Mouse (Mus musculus) ES-E14 (cell line): ENCODE measurements at regions not wholly inside any gene's neighbourhood (a gene's known extent, or its start where the extent isn't known, plus 50 kb on each side); places are given as distances from the start of the nearest gene placed in this dataset.

Experiments
- DNase-seq: peaks from one replicate; pipeline ENCODE4 v3.0.0-alpha.2; 2013; ENCODE audit warnings: low read depth, low spot score
- H3K27ac ChIP-seq: 2 replicates; pipeline ENCODE4 v1.5.1; 2012; ENCODE audit warnings: low read depth, mild to moderate bottlenecking, low read length, moderate library complexity, mixed read lengths; ENCODE audit not compliant: poor library complexity, insufficient read depth, severe bottlenecking
- H3K36me3 ChIP-seq: 2 replicates; pipeline ENCODE4 v1.6.1; 2012; ENCODE audit warnings: mild to moderate bottlenecking, low read length, moderate library complexity, mixed read lengths; ENCODE audit not compliant: control insufficient read depth, poor library complexity, insufficient read depth, severe bottlenecking
- H3K4me1 ChIP-seq, 2 experiments: fragments of 150-350 bp in 1 of 2; sonication (generic) in 1 of 2; 2 replicates each; pipeline ENCODE4 v1.6.1; 2012; ENCODE audit warnings: low read length in 2 of 2, mild to moderate bottlenecking in 1 of 2, mixed read lengths in 1 of 2; ENCODE audit not compliant: control insufficient read depth in 2 of 2, insufficient read depth in 2 of 2, poor library complexity in 1 of 2
- H3K4me3 ChIP-seq, 2 experiments: fragments of 150-350 bp in 1 of 2; sonication (generic) in 1 of 2; 2 replicates each; pipeline ENCODE4 v1.5.1; 2012; ENCODE audit warnings: low read length in 2 of 2, low read depth in 1 of 2, mild to moderate bottlenecking in 1 of 2, mixed read lengths in 1 of 2; ENCODE audit not compliant: insufficient read depth in 1 of 2, poor library complexity in 1 of 2, severe bottlenecking in 1 of 2
- H3K9ac ChIP-seq: 2 replicates; pipeline ENCODE4 v1.6.1; 2012; ENCODE audit warnings: low read depth, mild to moderate bottlenecking, low read length, mixed read lengths; ENCODE audit not compliant: poor library complexity, insufficient read depth, severe bottlenecking
- H3K9me3 ChIP-seq: fragments of 150-350 bp; sonication (generic); 2 replicates; pipeline ENCODE4 v1.6.1; 2012; ENCODE audit warnings: low read depth, mild to moderate bottlenecking, low read length; ENCODE audit not compliant: control insufficient read depth, insufficient read depth
- CHD2 ChIP-seq: IDR thresholded peaks from 2 replicates; pipeline ENCODE4 v1.6.1; 2014; ENCODE audit warnings: mild to moderate bottlenecking, low read depth, low read length, inconsistent platforms
- HCFC1 ChIP-seq: IDR thresholded peaks from 2 replicates; pipeline ENCODE4 v1.6.1; 2012; ENCODE audit warnings: low read length, inconsistent platforms, borderline replicate concordance; ENCODE audit not compliant: insufficient read depth
- MAFK ChIP-seq: IDR thresholded peaks from 2 replicates; pipeline ENCODE4 v1.6.1; 2014; ENCODE audit warnings: mild to moderate bottlenecking, low read depth, low read length, inconsistent platforms; ENCODE audit not compliant: insufficient read depth
- ZC3H11A ChIP-seq: IDR thresholded peaks from 2 replicates; pipeline ENCODE4 v1.6.1; 2012; ENCODE audit warnings: low read depth, mild to moderate bottlenecking, inconsistent platforms, low read length, borderline replicate concordance
- ZNF384 ChIP-seq: IDR thresholded peaks from 2 replicates; pipeline ENCODE4 v1.6.1; 2012; ENCODE audit warnings: low read depth, low read length, inconsistent platforms
- in situ Hi-C, 2 experiments: fragments of 600-800 bp; cut with MboI; formaldehyde crosslinking; loops; one replicate each; pipeline ENCODE4 v1.15.1; 2025; ENCODE audit warnings: low sequenced_read_pairs in 2 of 2, inconsistent platforms in 1 of 2; ENCODE audit not compliant: unreplicated experiment in 2 of 2

DNA sequence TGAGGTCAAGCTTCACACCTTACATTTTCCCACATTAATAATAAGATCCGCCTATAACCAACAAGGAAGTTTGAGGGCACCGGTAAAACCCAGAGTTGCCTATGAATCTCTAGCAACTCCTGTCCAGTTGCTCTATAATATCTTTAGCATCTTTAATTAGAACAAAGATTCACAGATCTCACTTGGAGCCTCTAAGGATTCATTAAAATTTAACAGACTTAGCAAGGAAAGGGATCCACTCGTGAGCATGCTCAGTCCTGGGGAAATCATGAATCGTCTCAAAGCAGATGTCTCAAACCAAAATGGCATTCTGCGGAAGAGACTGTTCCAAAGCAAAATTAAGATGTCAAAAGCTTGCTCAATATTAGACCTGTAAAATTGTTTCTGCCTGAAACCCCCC is 57.8 kb upstream of the Nt5e start:
- TF ChIP-seq MAFK (no peak), CHD2 (no peak), HCFC1 (no peak), ZC3H11A (no peak), ZNF384 (no peak)
- no peak for DNase-seq
- Histone ChIP-seq H3K9ac (no peak overlapping the region), H3K27ac (no peak overlapping the region), H3K4me3 (no peak overlapping the region), H3K4me1 (no peaks in the 10 kb centered on the region), H3K9me3 (no peaks in the 10 kb centered on the region), H3K36me3 (no peaks in the 10 kb centered on the region)
- in situ Hi-C loops, result no loop called here

DNA sequence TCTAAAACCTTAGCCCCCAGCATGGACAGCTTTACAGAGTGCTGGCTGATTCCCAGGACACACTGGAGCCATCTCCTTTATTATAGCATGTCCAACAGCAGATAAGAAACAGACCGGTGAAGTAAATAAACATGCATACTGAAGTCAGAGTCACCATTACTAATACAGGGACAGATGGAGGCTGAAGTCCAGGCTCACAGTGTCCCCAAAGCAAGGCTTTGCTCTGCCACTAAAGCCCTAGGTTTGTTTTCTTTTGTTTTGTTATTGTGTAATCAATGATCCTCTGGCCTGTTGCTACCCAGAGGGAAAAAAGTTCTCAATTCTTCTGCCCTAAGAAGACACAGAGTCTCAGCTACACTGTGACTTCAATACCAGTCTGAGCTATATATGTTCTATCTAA is 56.2 kb upstream of the Nt5e start:
- no peak for TF ChIP-seq ZC3H11A
- TF ChIP-seq MAFK, result no peak
- TF ChIP-seq CHD2, result no peak
- no peak for TF ChIP-seq HCFC1
- TF ChIP-seq ZNF384, result no peak
- Histone ChIP-seq H3K27ac (no peak overlapping the region), H3K4me3 (no peak overlapping the region), H3K9me3 (no peaks in the 10 kb centered on the region), H3K9ac (no peak overlapping the region), H3K4me1 (no peaks in the 10 kb centered on the region), H3K36me3 (no peaks in the 10 kb centered on the region)
- no peak for DNase-seq
- in situ Hi-C loops, result no loop called here

DNA sequence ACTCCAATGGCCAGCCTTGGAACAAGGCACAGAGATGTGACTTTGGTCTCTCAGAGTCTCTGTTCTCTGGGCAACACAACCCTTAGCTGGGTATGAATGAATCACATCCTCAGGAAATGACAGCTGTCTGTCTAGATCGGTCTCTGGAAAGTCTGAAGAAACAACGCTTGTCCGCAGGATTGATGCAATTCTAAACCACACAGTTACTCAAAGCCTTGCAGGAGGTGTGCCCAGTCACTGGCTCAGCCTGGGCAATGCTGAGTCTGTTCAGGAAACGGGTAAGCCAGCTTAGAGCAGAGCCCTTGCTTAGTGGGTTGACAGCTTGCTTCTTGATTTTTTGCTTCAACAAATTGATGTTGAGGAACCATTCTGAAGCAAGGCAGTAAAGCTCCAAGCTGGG is 53.7 kb upstream of the Nt5e start:
- no peaks in the 10 kb centered on the region for H3K36me3 ChIP-seq
- DNase-seq, result no peak
- no peaks in the 10 kb centered on the region for H3K4me1 ChIP-seq
- H3K27ac ChIP-seq, result no peak overlapping the region
- H3K4me3 ChIP-seq, result no peak overlapping the region
- in situ Hi-C loops, result no loop called here
- H3K9me3 ChIP-seq, result no peaks in the 10 kb centered on the region
- no peak overlapping the region for H3K9ac ChIP-seq
- TF ChIP-seq HCFC1 (no peak), ZC3H11A (no peak), ZNF384 (no peak), CHD2 (no peak), MAFK (no peak)

DNA sequence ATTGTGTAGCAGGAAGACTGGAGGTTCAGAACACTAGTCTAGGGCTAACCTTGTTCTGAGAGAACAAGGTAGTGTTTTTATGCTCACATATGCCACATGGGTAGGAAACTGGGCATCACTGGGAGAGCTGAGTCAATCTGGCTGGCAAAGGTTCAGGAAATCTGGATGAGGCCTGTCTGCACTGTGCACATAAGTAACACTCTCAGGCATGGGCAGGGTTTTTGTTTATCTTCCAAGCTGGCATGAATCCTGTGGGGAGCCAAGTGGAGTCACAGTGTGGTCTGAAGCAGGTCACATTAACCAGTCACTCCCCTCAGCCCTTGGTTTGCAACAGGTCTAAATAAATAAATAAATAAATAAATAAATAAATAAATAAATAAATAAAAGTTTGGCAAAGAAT is 53.0 kb upstream of the Nt5e start:
- Histone ChIP-seq H3K9ac (no peak overlapping the region), H3K27ac (no peak overlapping the region), H3K36me3 (no peaks in the 10 kb centered on the region), H3K9me3 (no peaks in the 10 kb centered on the region), H3K4me3 (no peak overlapping the region), H3K4me1 (no peaks in the 10 kb centered on the region)
- in situ Hi-C loops, result no loop called here
- no peak for TF ChIP-seq HCFC1
- TF ChIP-seq CHD2, result no peak
- TF ChIP-seq ZC3H11A, result no peak
- TF ChIP-seq MAFK, result no peak
- no peak for TF ChIP-seq ZNF384
- DNase-seq, result no peak

DNA sequence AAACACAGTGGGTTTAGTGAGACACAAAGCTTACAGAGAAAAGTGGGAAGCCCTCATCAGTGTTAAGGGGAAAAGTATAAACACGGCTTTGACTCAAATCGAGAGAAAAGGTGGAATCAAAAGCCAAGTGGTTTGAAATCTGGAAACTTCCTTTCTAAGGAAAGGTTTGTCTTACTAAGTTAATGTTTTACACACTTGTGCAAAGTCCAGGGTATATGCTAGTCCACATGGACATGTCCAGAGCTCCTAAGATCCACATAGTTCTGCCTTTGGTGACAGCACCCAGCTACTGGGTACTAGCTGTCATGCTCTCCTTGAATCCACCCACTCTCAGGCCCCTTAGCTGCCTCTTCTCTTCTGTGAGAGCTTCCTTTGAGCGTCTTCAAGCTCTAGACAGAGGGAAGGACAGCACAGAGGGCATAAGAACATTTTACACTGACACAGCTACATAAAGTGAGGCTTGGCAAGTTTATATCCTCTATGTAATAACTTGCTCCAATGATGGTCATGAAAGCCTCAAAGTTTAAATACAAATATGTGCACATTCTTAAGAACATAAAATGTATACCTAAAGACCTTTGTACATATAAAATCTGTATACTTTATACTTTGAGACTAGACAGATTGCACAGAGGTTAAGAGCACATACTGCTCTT is 52.2 kb upstream of the Nt5e start:
- Histone ChIP-seq H3K4me3 (no peak overlapping the region), H3K9ac (no peak overlapping the region), H3K36me3 (no peaks in the 10 kb centered on the region), H3K9me3 (no peaks in the 10 kb centered on the region), H3K27ac (no peak overlapping the region), H3K4me1 (no peaks in the 10 kb centered on the region)
- DNase-seq, result no peak
- TF ChIP-seq ZNF384 (no peak), ZC3H11A (no peak), CHD2 (no peak), HCFC1 (no peak), MAFK (no peak)
- in situ Hi-C loops, result no loop called here
